Mouse (Mus musculus): ENCODE measurements around the gene Syn1.

Syn1 gene

DNA sequence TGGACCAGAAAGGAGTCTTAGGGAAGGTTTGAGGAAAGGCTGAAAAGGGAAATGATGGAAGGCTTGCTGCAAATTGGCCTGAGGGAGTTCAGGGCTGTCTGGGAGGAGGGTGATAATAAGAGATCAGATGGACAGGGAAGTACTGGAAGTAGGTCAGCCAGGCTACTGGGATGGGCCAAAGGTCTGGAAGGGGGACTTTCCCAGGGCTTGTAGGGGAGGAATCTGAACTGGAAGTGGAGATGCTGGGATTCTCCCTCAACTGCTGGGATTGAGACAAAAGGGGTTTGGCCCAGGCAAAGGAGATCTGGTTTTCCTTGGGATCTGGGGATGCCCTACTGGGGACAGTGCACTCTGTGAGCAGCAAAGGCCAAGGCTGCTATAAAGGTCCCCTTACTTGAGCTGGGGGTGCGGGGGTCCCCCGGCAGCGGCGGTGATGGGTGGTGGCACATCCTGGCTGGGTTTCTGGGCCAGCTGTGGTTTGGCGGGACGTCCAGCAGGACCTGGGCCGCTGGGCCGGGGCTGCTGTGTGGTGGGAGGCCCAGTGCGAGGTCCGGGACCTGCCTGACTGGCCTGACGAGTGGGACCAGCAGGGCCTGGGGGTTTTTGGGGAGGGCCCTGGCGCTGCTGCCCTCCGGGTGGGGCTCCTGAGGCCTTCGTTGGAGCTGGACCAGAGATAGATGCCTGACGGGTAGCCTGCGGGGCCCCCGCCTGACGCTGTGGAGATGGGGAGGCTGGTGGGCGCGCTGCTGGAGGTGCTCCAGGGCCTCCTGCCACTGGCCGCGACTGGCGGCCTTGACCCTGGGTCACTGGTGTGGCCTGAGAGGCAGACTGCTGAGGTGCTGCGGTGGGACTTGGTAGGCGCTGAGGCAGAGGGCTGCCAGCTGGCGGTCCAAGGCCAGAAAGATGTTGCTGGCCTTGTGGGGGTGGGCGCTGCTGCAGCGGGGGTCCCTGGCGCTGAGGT, 58.4 kb downstream of the Syn1 start:
- no peak for DNase-seq (ENCODE audit: low read depth, low spot score)

DNA sequence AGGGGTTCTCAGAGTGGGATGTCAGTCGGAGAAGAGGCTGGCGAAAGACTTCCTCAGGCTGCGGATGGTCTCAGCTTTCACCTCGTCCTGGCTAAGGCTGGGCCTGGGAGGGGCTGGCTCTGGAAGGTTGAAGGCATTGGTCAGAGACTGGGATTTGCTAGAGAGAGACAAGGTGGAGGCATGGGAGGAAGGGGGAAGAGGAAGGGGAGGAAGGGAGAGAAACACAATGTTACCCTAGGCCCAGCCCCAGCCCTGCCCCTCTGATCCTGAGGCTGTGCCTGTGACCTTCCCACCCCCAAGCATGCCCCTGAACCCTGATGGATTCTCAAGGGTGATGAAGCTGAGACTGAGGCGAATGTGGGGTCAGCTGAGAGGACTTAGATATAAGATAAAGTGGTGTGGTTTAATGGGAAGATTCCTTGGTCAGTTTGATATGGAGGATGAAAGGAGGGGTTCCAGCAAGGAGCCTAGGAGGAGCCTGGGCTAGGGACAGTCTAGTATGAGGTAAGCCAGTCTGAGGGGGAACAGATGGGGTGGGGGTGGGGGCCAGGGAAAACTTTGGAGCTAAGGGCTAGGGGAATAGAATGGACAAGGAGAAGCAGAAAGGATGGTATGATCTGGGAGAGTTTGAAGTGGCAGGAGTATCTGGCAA, 59.2 kb downstream of the Syn1 start:
- DNase-seq (ENCODE audit: low read depth, low spot score) = no peak

GRCm38 (mm10) chrX:20853794-20854193, 67.0 kb downstream of the Syn1 start:
- DNase-seq (ENCODE audit: low read depth, low spot score) = no peak

DNA sequence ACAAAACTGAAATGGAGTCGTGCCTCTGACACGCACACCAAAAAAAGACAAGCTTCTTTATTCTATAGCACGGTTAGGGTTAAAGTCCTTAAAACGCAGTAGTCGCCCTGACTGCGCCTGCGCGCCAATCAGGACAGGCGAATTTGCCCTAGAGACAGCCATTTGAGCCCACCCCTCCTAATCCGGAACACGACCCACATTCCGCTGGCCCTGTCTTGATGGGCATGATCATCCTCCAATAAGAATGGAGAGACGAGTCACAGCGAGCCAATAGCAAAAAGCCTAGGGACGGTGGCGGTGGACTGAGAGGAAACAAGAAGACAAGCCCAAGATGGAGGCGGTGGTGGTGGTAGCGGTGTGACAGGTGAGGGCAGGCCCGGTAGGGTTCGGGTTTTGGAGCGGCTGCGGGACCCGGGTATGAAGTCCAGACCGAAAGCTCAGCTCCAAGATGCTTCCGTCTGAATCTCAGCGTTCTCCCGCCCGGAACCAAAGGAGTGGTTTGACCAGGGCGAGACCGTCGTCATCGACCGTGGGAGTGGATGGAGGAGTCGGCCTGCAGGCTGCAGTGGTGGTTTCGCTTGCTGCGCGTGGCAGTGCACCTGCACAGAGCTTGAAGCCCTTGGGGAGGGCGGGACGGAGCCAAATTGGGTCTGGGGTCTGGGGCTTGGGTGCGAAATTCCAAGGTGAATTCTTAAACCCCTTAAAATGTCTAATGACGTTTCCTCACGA, 72.4 kb downstream of the Syn1 start:
- DNase-seq (ENCODE audit: low read depth, low spot score) = peak; percentile 93

DNA sequence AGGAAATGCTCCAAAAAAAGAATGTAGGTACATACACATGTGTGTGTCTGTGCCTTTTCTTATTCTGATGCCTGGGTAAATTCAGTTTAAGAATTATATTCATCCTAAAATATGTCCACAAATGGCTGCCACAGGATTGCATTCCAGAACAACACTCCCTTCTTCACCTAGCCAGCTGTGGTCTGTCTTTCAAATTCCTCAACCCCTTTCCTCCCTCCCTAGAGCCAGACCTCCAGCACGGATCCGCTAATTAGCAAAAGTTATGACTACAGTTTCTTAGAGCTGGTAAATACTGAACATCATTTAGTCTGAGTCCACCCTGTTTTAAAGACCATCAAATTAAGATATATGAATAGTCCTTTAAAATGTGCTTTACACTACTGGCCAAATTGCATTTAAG, 73.0 kb downstream of the Syn1 start:
- DNase-seq (ENCODE audit: low read depth, low spot score) = no peak

- no peak for DNase-seq (ENCODE audit: low read depth, low spot score)
Observed at GRCm38 (mm10) chrX:20847232-20847631, 73.6 kb downstream of the Syn1 start.

DNA sequence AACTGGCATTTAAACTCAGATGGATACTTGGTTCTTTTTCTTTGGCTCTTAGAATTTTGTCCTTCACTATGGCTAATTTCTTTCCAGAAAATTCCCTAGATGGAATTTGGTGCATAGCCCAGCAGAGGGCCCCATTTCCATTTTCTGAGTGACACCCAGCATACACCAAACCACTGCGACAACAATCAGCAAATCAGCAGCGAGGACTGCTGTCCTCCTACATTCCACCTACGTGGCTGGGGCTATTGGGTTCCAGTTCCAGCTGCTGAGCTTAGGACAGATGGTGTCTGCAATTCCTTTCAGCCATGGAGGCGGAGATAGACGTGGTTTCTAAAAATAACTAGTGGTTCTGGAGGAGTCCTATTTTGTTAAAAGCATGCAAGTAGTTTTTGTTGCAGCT, 91.9 kb downstream of the Syn1 start:
- DNase-seq (ENCODE audit: low read depth, low spot score) = peak; percentile 20

DNA sequence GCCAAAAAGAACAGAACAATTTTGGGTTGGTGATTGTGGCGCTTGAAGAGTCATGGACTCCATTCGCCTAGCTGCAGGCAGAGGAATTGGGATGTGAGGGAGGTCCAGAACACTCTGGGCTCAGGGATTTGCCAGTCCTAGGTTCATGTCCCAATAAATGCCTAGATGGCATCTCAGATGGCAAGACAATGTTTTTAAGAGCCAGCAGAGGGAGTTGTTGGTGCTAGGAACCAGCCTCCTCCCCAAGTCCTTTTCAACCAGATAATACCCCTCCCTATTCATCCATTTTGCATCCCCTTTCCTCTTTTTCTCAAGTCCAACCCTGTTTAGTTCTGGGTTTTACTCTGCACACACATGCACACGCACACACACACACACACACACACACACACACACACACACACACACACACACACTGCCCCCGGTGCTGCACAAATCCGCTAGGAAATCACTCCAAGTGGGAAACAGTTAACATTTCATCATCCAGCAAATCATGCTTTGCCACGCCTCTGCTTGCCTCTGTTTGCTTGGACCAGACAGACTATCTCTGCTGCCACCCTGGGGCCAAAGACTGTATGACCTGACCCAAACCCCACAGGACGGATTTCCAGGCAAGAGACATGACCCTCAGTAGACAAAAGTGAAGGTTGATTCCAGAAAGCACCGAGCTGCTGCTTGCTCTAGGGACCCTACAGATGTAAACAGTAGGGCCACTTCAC, 100.9 kb downstream of the Syn1 start:
- DNase-seq (ENCODE audit: low read depth, low spot score) = peak; percentile 57

- DNase-seq (ENCODE audit: low read depth, low spot score) = peak; percentile 83
Observed at GRCm38 (mm10) chrX:20819204-20819628, 101.6 kb downstream of the Syn1 start.

- no peak for DNase-seq (ENCODE audit: low read depth, low spot score)
Observed at GRCm38 (mm10) chrX:20816974-20817373, 103.8 kb downstream of the Syn1 start.

All from A20 (cell line).